Mouse (Mus musculus) forebrain, embryonic 11.5 days (tissue): ENCODE data around the gene Wap. TPM values are rescaled to one million over a fixed set of nuclear protein-coding genes. Genes with fewer than 3 reads are reported as not detected.

Experiments used
- ATAC-seq: fragments of 200-750 bp; cut with Nextera tagmentation; replicated peaks from 2 replicates; pipeline ENCODE4 v1.8.0; 2017; ENCODE audit warnings: moderate TSS enrichment; ENCODE audit not compliant: low FRiP score
- DNase-seq: peaks from one replicate; pipeline ENCODE4 v3.0.0-alpha.2; 2017; ENCODE audit warnings: low spot score
- H3K27ac ChIP-seq: fragments of 300-500 bp; sonication (generic); 2 replicates; pipeline ENCODE4 v1.5.1; 2014; ENCODE audit warnings: low read depth, low read length
- H3K27me3 ChIP-seq: fragments of 300-500 bp; sonication (generic); 2 replicates; pipeline ENCODE4 v1.6.1; 2014; ENCODE audit warnings: mild to moderate bottlenecking, low read length, mixed read lengths; ENCODE audit not compliant: control insufficient read depth, insufficient read depth
- H3K36me3 ChIP-seq: fragments of 300-500 bp; sonication (generic); 2 replicates; pipeline ENCODE4 v1.6.1; 2014; ENCODE audit warnings: mild to moderate bottlenecking, low read length, moderate library complexity, mixed read lengths; ENCODE audit not compliant: control insufficient read depth, insufficient read depth
- H3K4me1 ChIP-seq: fragments of 300-500 bp; sonication (generic); replicated peaks from 2 replicates; pipeline ENCODE4 v1.6.1; 2014; ENCODE audit warnings: low read length, mixed read lengths; ENCODE audit not compliant: control insufficient read depth, insufficient read depth
- H3K4me2 ChIP-seq: fragments of 300-500 bp; sonication (generic); 2 replicates; pipeline ENCODE4 v1.6.1; 2014; ENCODE audit warnings: low read depth, mild to moderate bottlenecking, low read length, moderate library complexity, mixed read lengths; ENCODE audit not compliant: severe bottlenecking
- H3K4me3 ChIP-seq: fragments of 300-500 bp; sonication (generic); 2 replicates; pipeline ENCODE4 v1.5.1; 2014; ENCODE audit warnings: low read depth, low read length
- H3K9ac ChIP-seq: fragments of 300-500 bp; sonication (generic); 2 replicates; pipeline ENCODE4 v1.6.1; 2014; ENCODE audit warnings: low read length
- H3K9me3 ChIP-seq: fragments of 300-500 bp; sonication (generic); 2 replicates; pipeline ENCODE4 v1.6.1; 2016; ENCODE audit warnings: low read length, mixed read lengths; ENCODE audit not compliant: control insufficient read depth
- WGBS: fragments of 180-500 bp; shearing (Covaris S2); extraction: QIAGEN DNeasy Blood & Tissue Kit; methylation state at CpG from one replicate; pipeline ENCODE4 v1.1.7; 2014; 5-methylcytosine and 5-hydroxymethylcytosine counted together
- polyA plus RNA-seq: library from polyadenylated mRNA; unstranded; fragments of >200 nt; fragmentation: Nextera tagmentation; extraction: Ambion mirVana; gene quantifications from 2 replicates; pipeline ENCODE4 v1.2.1, GENCODE M21; 2014

The Wap gene
- polyA plus RNA-seq, 1 experiment from 2014 or later: not detected

DNA sequence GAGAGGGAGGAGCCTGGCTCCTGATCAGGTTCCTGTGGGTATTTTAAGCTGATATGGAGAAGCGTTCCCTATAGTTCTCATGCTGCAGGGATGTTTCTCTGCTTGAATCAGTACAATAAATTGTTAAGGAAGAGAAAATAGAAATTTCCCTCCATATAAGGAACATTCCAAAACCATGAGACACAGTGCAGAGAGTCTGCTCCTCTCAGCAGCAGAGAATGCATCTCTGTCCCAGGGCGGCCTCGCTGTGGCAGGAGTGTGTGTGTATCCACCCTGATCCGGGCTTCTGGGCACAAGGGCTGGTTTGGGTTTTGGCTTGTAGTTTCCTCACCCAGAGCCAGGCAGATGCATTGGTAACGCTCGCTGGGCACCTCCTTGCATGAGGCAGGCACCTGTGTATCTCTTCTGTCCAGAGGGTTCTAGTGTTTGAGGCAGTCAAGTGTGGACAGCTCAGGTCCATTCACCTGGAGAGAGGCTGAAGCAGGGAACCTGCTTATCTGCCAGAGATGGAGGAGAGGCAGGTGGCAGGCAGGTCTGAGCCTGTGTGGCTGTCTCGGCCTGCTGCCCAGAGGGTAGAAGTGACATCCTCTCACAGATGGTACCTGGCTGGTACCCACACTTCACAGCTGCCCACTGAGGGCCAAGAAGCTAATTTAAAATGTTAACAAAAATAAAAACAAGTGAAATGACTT, 51.0 kb downstream of the Wap start:
- no peak overlapping the region for H3K9ac ChIP-seq
- no peaks in the 10 kb centered on the region for H3K4me1 ChIP-seq
- DNase-seq (no peak), ATAC-seq (no peak)
- no peaks in the 10 kb centered on the region for H3K9me3 ChIP-seq
- H3K36me3 ChIP-seq: peaks cover 2% of the 10 kb centered on the region; the same call in 1 of the 2 replicates
- H3K4me3 ChIP-seq: no peak overlapping the region
- no peak overlapping the region for H3K4me2 ChIP-seq
- 92% methylated on average over 7 of the region's 7 CpGs for WGBS
- H3K27me3 ChIP-seq: no peaks in the 10 kb centered on the region
- no peak overlapping the region for H3K27ac ChIP-seq

DNA sequence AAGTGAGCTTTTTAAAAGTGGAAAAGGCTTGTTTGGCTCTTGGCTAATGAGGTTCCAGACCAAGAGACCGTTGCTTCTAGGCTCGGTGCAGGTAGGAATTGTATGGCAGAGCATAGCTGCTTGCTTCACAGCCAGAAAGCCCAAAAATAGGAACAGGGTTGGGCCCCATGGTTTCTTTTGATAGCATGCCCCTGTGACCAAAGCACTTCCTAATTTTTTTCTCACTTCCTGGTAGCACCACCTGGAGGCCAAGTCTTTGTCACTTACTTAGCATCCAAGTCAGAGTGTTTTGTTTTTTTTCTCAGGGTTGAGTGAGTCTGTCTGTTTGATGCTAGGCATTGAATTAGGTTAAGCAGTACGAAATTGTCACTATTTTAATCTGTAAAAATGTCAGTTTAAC, 51.8 kb downstream of the Wap start:
- Histone ChIP-seq H3K36me3 (peaks cover 2% of the 10 kb centered on the region; the same call in 1 of the 2 replicates), H3K9ac (no peak overlapping the region), H3K4me3 (no peak overlapping the region), H3K4me2 (no peak overlapping the region), H3K4me1 (no peaks in the 10 kb centered on the region), H3K9me3 (no peaks in the 10 kb centered on the region), H3K27ac (no peak overlapping the region), H3K27me3 (no peaks in the 10 kb centered on the region)
- no peak for DNase-seq
- WGBS: 86% methylated on average over 3 of the region's 3 CpGs
- no peak for ATAC-seq

DNA sequence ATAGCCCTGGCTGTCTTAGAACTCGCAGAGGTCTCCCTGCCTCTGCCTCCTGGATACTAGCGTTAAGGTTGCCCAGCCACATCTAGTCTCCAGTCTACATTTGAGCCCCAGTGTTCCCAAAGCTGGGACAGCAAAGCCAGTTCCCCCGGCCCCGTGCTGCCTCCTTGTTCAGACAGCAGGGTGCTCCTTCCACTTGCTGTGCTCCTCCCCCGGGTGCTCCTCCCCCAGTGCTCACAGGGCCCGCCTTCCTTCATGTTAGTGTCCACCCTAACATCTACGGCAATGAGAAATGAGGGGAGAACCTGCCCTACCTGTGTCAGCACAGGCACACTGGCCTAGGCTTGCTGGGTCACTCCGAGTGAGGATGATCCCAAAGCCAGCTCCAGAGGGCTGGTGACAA, 52.7 kb downstream of the Wap start:
- H3K9ac ChIP-seq: no peak overlapping the region
- no peaks in the 10 kb centered on the region for H3K27me3 ChIP-seq
- H3K4me3 ChIP-seq: no peak overlapping the region
- H3K9me3 ChIP-seq: no peaks in the 10 kb centered on the region
- WGBS: 97% methylated on average over 8 of the region's 8 CpGs
- no peak overlapping the region for H3K27ac ChIP-seq
- no peak overlapping the region for H3K4me2 ChIP-seq
- DNase-seq: no peak
- H3K4me1 ChIP-seq: no peaks in the 10 kb centered on the region
- ATAC-seq: no peak
- H3K36me3 ChIP-seq: peaks cover 2% of the 10 kb centered on the region; the same call in 1 of the 2 replicates

Other genes starting within 250 kb of the Wap start
- gene Zmiz2, start 249.6 kb downstream of the Wap start, polyA plus RNA-seq: 22.3 and 28.9 TPM in 2 replicates
- 4,588 and 4,913 TPM in 2 replicates for gene Ppia, start 223.2 kb downstream of the Wap start, polyA plus RNA-seq
- 962 and 982 TPM in 2 replicates for gene H2afv, start 194.2 kb downstream of the Wap start, polyA plus RNA-seq
- 14.0 and 15.0 TPM in 2 replicates for gene Purb, start 162.7 kb downstream of the Wap start, polyA plus RNA-seq
- 0.16 and 0.63 TPM in 2 replicates for gene Myo1g, start 117.7 kb downstream of the Wap start, polyA plus RNA-seq
- 90.8 and 97.2 TPM in 2 replicates for gene Ccm2, start 91.8 kb downstream of the Wap start, polyA plus RNA-seq
- gene Nacad, start 32.6 kb downstream of the Wap start, polyA plus RNA-seq: 28.4 and 29.3 TPM in 2 replicates
- gene Tbrg4, start 12.6 kb downstream of the Wap start, polyA plus RNA-seq: 53.0 TPM in 2 replicates
- gene Ramp3, start 19.9 kb upstream of the Wap start, polyA plus RNA-seq: 3.5 and 3.9 TPM in 2 replicates
- not detected in 2 replicates for gene Gm11983, start 199.0 kb upstream of the Wap start, polyA plus RNA-seq